Mouse (Mus musculus) G1E (cell line): ENCODE results near the gene Dennd2d.

ENCODE experiments used
- CTCF ChIP-seq: IDR thresholded peaks from 2 replicates; pipeline ENCODE4 v1.5.1; 2012; ENCODE audit warnings: low read depth, low read length, inconsistent platforms, mixed read lengths
- GATA1 ChIP-seq: IDR thresholded peaks from 2 replicates; pipeline ENCODE4 v1.6.1; 2012; ENCODE audit warnings: borderline replicate concordance, low read length, inconsistent platforms, mixed read lengths
- POLR2AphosphoS5 ChIP-seq: IDR thresholded peaks from 2 replicates; pipeline ENCODE4 v1.6.1; 2012; ENCODE audit warnings: low read depth, low read length, inconsistent platforms; ENCODE audit not compliant: insufficient replicate concordance
- TAL1 ChIP-seq: conservative IDR thresholded peaks from 2 replicates; pipeline ENCODE4 v1.6.1; 2012; ENCODE audit warnings: low read depth, low read length, inconsistent platforms, mixed read lengths

DNA sequence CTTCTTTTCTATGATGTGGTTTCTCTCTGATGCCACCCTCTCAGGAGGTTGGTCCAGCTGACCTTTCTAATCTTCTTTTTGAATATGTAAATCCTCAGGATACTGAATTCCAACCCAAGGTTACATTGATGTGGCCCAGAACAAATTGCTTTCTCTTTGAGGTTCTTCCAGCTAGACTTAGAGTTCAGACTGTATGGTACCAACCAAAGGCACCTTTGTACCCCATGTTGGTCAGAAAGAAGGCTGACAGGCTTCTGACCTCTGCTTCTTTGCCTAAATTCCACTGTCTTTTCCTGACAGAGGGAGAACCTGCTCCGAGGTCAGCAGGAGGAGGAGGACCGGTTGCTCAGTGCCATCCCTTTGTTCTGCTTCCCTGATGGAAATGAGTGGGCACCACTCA, 5.3 kb downstream of the Dennd2d start:
- TF ChIP-seq TAL1, result no peak
- no peak for TF ChIP-seq CTCF
- TF ChIP-seq GATA1, result no peak
- no peak for TF ChIP-seq POLR2AphosphoS5
